Mouse (Mus musculus) myocyte (in vitro differentiated cells): Measurements from ENCODE around the gene Dpep3. TPM values are rescaled to one million over a fixed set of nuclear protein-coding genes. Genes with fewer than 3 reads are reported as not detected.

Experiments used
- H3K27me3 ChIP-seq: one replicate; pipeline ENCODE4 v1.6.1; 2011; ENCODE audit not compliant: control insufficient read depth, insufficient read depth, insufficient read length
- H3K36me3 ChIP-seq: one replicate; pipeline ENCODE4 v1.6.1; 2011; ENCODE audit not compliant: control insufficient read depth, insufficient read depth
- H3K4me2 ChIP-seq: one replicate; pipeline ENCODE4 v1.6.1; 2011; ENCODE audit warnings: low read depth, control low read depth
- H3K4me3 ChIP-seq: one replicate; pipeline ENCODE4 v1.5.1; 2011; ENCODE audit warnings: mild to moderate bottlenecking, control low read depth, moderate library complexity
- H3K79me2 ChIP-seq: one replicate; pipeline ENCODE4 v1.6.1; 2011; ENCODE audit not compliant: control insufficient read depth, insufficient read depth
- H3ac ChIP-seq: one replicate; pipeline ENCODE4 v1.6.1; 2011; ENCODE audit not compliant: control insufficient read depth, insufficient read length
- CEBPB ChIP-seq: IDR thresholded peaks from 2 replicates; pipeline ENCODE4 v1.6.1; 2011; ENCODE audit warnings: mild to moderate bottlenecking, moderate library complexity; ENCODE audit not compliant: poor library complexity, insufficient read depth, severe bottlenecking
- E2F4 ChIP-seq: IDR thresholded peaks from one replicate; pipeline ENCODE4 v1.6.1; 2011; ENCODE audit warnings: mild to moderate bottlenecking, control low read depth, moderate library complexity; ENCODE audit not compliant: insufficient read depth
- MAX ChIP-seq: IDR thresholded peaks from one replicate; pipeline ENCODE4 v1.6.1; 2011; ENCODE audit warnings: low read depth, mild to moderate bottlenecking, control low read depth
- MYOD1 ChIP-seq, 3 experiments: IDR thresholded peaks; one replicate each; pipeline ENCODE4 v1.6.1; 2011; ENCODE audit warnings: control low read depth in 2 of 3, low read depth in 2 of 3, mild to moderate bottlenecking in 2 of 3, moderate library complexity in 1 of 3; ENCODE audit not compliant: insufficient read length in 2 of 3, control insufficient read depth in 1 of 3
- MYOG ChIP-seq, 3 experiments: IDR thresholded peaks; one replicate each; pipeline ENCODE4 v1.6.1; 2011; ENCODE audit warnings: control low read depth in 2 of 3, low read depth in 2 of 3, mild to moderate bottlenecking in 2 of 3; ENCODE audit not compliant: insufficient read length in 2 of 3, control insufficient read depth in 1 of 3, insufficient read depth in 1 of 3
- POLR2A ChIP-seq: IDR thresholded peaks from one replicate; pipeline ENCODE4 v1.6.1; 2011; ENCODE audit warnings: low read depth, mild to moderate bottlenecking, control low read depth, moderate library complexity; ENCODE audit not compliant: insufficient read length
- POLR2AphosphoS2 ChIP-seq: IDR thresholded peaks from one replicate; pipeline ENCODE4 v1.6.1; 2011; ENCODE audit warnings: low read depth, control low read depth; ENCODE audit not compliant: insufficient read length
- REST ChIP-seq: IDR thresholded peaks from one replicate; pipeline ENCODE4 v1.6.1; 2011; ENCODE audit warnings: mild to moderate bottlenecking, control low read depth, moderate library complexity; ENCODE audit not compliant: insufficient read depth, insufficient read length
- SRF ChIP-seq: IDR thresholded peaks from one replicate; pipeline ENCODE4 v1.6.1; 2011; ENCODE audit warnings: low read depth; ENCODE audit not compliant: control insufficient read depth, insufficient read length
- TCF12 ChIP-seq: IDR thresholded peaks from one replicate; pipeline ENCODE4 v1.6.1; 2011; ENCODE audit warnings: mild to moderate bottlenecking, control low read depth; ENCODE audit not compliant: poor library complexity, insufficient read depth, severe bottlenecking
- TCF3 ChIP-seq: IDR thresholded peaks from one replicate; pipeline ENCODE4 v1.6.1; 2011; ENCODE audit warnings: low read depth, control low read depth; ENCODE audit not compliant: insufficient read length
- USF1 ChIP-seq: IDR thresholded peaks from one replicate; pipeline ENCODE4 v1.6.1; 2011; ENCODE audit warnings: low read depth, mild to moderate bottlenecking, control low read depth, moderate library complexity
- polyA plus RNA-seq: library from polyadenylated mRNA; unstranded; fragments of >200 nt; fragmentation: generic; extraction: Trizol; gene quantifications from one replicate; pipeline ENCODE4 v1.2.1, GENCODE M21; 2012; ENCODE audit warnings: missing spikeins

Dpep3 gene
- polyA plus RNA-seq, 1 experiment: not detected

- Histone ChIP-seq H3K36me3 (no peaks in the 10 kb centered on the region), H3K27me3 (no peaks in the 10 kb centered on the region), H3K4me2 (peak within 1 kb of the TSS; percentile 95), H3K4me3 (peak within 1 kb of the TSS; percentile 75), H3K79me2 (peaks cover 46% of the 10 kb centered on the region), H3ac (peak within 1 kb of the TSS; percentile 60)
- no peak for TF ChIP-seq USF1
- TF ChIP-seq CEBPB: no peak
- peak; percentile 97 for TF ChIP-seq POLR2A
- no peak for TF ChIP-seq REST
- TF ChIP-seq TCF12: no peak
- no peak for TF ChIP-seq TCF3
- TF ChIP-seq MYOG (IDR thresholded peaks at IDR 0.05; ENCODE audit: control insufficient read depth in 1 of 3, insufficient read depth in 1 of 3, insufficient read length in 2 of 3, low read depth in 2 of 3): no peak
- TF ChIP-seq POLR2AphosphoS2: peak; percentile 98
Observed at GRCm38 (mm10) chr8:105965905-105966341, 13.3 kb downstream of the Dpep3 start, which contains the start of gene Slc12a4. TSS of gene Slc12a4 (minus strand) at chr8:105966097.

- Histone ChIP-seq H3K4me3 (peak overlapping the region; percentile 75), H3K27me3 (no peaks in the 10 kb centered on the region), H3K4me2 (peak overlapping the region; percentile 95), H3ac (peak overlapping the region; percentile 60), H3K36me3 (no peaks in the 10 kb centered on the region), H3K79me2 (peaks cover 46% of the 10 kb centered on the region)
- TF ChIP-seq E2F4 (no peak), TCF12 (no peak), MYOG (IDR thresholded peaks at IDR 0.05; ENCODE audit: control insufficient read depth in 1 of 3, insufficient read depth in 1 of 3, insufficient read length in 2 of 3, low read depth in 2 of 3) (no peak), POLR2A (no peak), REST (no peak), MYOD1 (IDR thresholded peaks at IDR 0.05; ENCODE audit: control insufficient read depth in 1 of 3, insufficient read length in 2 of 3, low read depth in 2 of 3) (no peak), USF1 (no peak), POLR2AphosphoS2 (no peak), CEBPB (no peak), TCF3 (no peak), MAX (no peak), SRF (no peak)
Observed at GRCm38 (mm10) chr8:105965266-105965904, 13.8 kb downstream of the Dpep3 start.

- Histone ChIP-seq H3K36me3 (no peaks in the 10 kb centered on the region), H3K4me3 (peak overlapping the region; percentile 75), H3K27me3 (no peaks in the 10 kb centered on the region), H3K4me2 (peak overlapping the region; percentile 95), H3K79me2 (peaks cover 46% of the 10 kb centered on the region), H3ac (peak overlapping the region; percentile 60)
- no peak for TF ChIP-seq MYOG (IDR thresholded peaks at IDR 0.05; ENCODE audit: control insufficient read depth in 1 of 3, insufficient read depth in 1 of 3, insufficient read length in 2 of 3, low read depth in 2 of 3)
- TF ChIP-seq REST: no peak
- no peak for TF ChIP-seq MAX
- no peak for TF ChIP-seq E2F4
- TF ChIP-seq TCF3: no peak
- no peak for TF ChIP-seq POLR2AphosphoS2
- no peak for TF ChIP-seq USF1
- no peak for TF ChIP-seq TCF12
- TF ChIP-seq POLR2A: no peak
- TF ChIP-seq CEBPB: no peak
- TF ChIP-seq MYOD1 (IDR thresholded peaks at IDR 0.05; ENCODE audit: control insufficient read depth in 1 of 3, insufficient read length in 2 of 3, low read depth in 2 of 3): no peak
- no peak for TF ChIP-seq SRF
Observed at GRCm38 (mm10) chr8:105964506-105965265, 14.5 kb downstream of the Dpep3 start.

- H3K79me2 ChIP-seq: peaks cover 49% of the 10 kb centered on the region
- H3K4me3 ChIP-seq: no peak overlapping the region
- H3K27me3 ChIP-seq: no peaks in the 10 kb centered on the region
- no peak overlapping the region for H3K4me2 ChIP-seq
- no peak for TF ChIP-seq MYOG (IDR thresholded peaks at IDR 0.05; ENCODE audit: control insufficient read depth in 1 of 3, insufficient read depth in 1 of 3, insufficient read length in 2 of 3, low read depth in 2 of 3)
- no peak for TF ChIP-seq USF1
- TF ChIP-seq MAX: no peak
- TF ChIP-seq MYOD1 (IDR thresholded peaks at IDR 0.05; ENCODE audit: control insufficient read depth in 1 of 3, insufficient read length in 2 of 3, low read depth in 2 of 3): no peak
- no peak for TF ChIP-seq TCF3
- no peak for TF ChIP-seq CEBPB
- no peak for TF ChIP-seq TCF12
- TF ChIP-seq POLR2A: no peak
- TF ChIP-seq SRF: no peak
- TF ChIP-seq REST: no peak
- TF ChIP-seq POLR2AphosphoS2: no peak
- TF ChIP-seq E2F4: no peak
- no peak overlapping the region for H3ac ChIP-seq
- no peaks in the 10 kb centered on the region for H3K36me3 ChIP-seq
Observed at GRCm38 (mm10) chr8:105961536-105961935, 17.7 kb downstream of the Dpep3 start.
